Mouse (Mus musculus) neural tube, embryonic 11.5 days (tissue): Measurements from ENCODE around the gene Sept8. TPM values are rescaled to one million over a fixed set of nuclear protein-coding genes. Genes with fewer than 3 reads are reported as not detected.

Experiments
- ATAC-seq: fragments of 200-750 bp; cut with Nextera tagmentation; 2 replicates; pipeline ENCODE4 v1.8.0; 2017; ENCODE audit warnings: moderate number of reproducible peaks, mild to moderate bottlenecking, moderate TSS enrichment, moderate library complexity; ENCODE audit not compliant: insufficient read depth, low FRiP score, low TSS enrichment
- DNase-seq: peaks from one replicate; pipeline ENCODE4 v3.0.0-alpha.2; 2015; ENCODE audit warnings: low spot score
- H3K27ac ChIP-seq: fragments of 300-500 bp; sonication (generic); 2 replicates; pipeline ENCODE4 v1.5.1; 2014; ENCODE audit warnings: low read depth, mild to moderate bottlenecking, low read length
- H3K27me3 ChIP-seq: fragments of 300-500 bp; sonication (generic); 2 replicates; pipeline ENCODE4 v1.6.1; 2014; ENCODE audit warnings: mild to moderate bottlenecking, low read length, mixed read lengths; ENCODE audit not compliant: control insufficient read depth, insufficient read depth
- H3K36me3 ChIP-seq: fragments of 300-500 bp; sonication (generic); 2 replicates; pipeline ENCODE4 v1.6.1; 2014; ENCODE audit warnings: mild to moderate bottlenecking, low read length, moderate library complexity, mixed read lengths; ENCODE audit not compliant: control insufficient read depth, insufficient read depth
- H3K4me1 ChIP-seq: fragments of 300-500 bp; sonication (generic); 2 replicates; pipeline ENCODE4 v1.6.1; 2014; ENCODE audit warnings: low read length, mixed read lengths; ENCODE audit not compliant: control insufficient read depth, insufficient read depth
- H3K4me2 ChIP-seq: fragments of 300-500 bp; sonication (generic); 2 replicates; pipeline ENCODE4 v1.6.1; 2014; ENCODE audit warnings: low read depth, mild to moderate bottlenecking, moderate library complexity
- H3K4me3 ChIP-seq: fragments of 300-500 bp; sonication (generic); 2 replicates; pipeline ENCODE4 v1.5.1; 2014; ENCODE audit warnings: low read depth, low read length
- H3K9ac ChIP-seq: fragments of 300-500 bp; sonication (generic); 2 replicates; pipeline ENCODE4 v1.6.1; 2014; ENCODE audit warnings: mild to moderate bottlenecking, low read length
- H3K9me3 ChIP-seq: fragments of 300-500 bp; sonication (generic); 2 replicates; pipeline ENCODE4 v1.6.1; 2016; ENCODE audit warnings: low read length; ENCODE audit not compliant: control insufficient read depth
- WGBS: fragments of 180-500 bp; shearing (Covaris S2); extraction: QIAGEN DNeasy Blood & Tissue Kit; methylation state at CpG from one replicate; pipeline ENCODE4 v1.1.7; 2014; 5-methylcytosine and 5-hydroxymethylcytosine counted together
- polyA plus RNA-seq: library from polyadenylated mRNA; unstranded; fragments of >200 nt; fragmentation: Nextera tagmentation; extraction: Ambion mirVana; gene quantifications from 2 replicates; pipeline ENCODE4 v1.2.1, GENCODE M21; 2014

Sept8 gene
- polyA plus RNA-seq, 1 experiment from 2014 or later = 21.8 TPM

DNA sequence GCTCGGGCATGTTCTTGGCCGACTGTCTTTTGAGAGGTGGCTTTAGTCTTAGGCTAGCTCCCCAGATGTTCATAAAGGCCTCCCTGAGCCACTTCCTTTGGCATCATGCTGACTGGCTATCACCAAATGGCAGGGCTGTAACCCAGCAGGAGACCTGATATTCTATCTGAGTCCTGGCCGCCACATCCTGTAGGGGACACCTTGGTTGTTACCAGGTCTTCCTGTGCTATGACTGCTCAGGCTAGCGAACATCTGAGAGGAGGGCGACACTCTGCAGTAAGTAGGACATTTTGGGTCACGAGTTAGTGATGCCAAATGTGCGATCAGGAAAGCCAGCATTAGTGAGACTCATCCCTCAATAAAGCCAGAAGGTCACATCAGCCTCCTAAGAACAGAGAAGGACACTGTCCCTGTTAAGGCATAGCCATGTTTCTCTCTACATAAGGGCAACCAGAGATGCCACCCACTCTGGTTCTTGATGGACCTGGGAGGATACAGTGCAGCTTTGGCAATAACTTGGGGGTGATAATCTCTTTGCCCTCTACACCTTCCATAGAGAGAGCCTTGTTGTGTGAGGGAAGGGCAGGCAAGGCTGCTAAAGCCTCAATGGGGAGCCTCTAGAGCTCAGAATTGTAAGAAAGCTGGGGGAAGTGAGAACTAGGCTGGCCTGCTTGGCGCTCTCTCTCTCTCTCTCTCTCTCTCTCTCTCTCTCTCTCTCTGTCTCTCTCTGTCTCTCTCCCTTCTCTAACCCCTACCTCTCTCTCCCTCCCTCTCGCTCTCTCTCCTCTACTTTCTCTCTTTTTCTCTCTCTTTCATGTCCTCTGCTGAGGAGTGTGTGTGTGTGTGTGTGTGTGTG is 9.6 kb downstream of the Sept8 start:
- Histone ChIP-seq H3K4me2 (no peak overlapping the region), H3K9ac (no peak overlapping the region), H3K27me3 (no peaks in the 10 kb centered on the region), H3K36me3 (no peaks in the 10 kb centered on the region), H3K4me1 (no peaks in the 10 kb centered on the region; the same call in 1 of the 2 replicates), H3K9me3 (no peaks in the 10 kb centered on the region), H3K4me3 (no peak overlapping the region), H3K27ac (no peak overlapping the region)
- no peak for DNase-seq
- no peak for ATAC-seq
- WGBS = 54% methylated on average over 9 of the region's 9 CpGs

DNA sequence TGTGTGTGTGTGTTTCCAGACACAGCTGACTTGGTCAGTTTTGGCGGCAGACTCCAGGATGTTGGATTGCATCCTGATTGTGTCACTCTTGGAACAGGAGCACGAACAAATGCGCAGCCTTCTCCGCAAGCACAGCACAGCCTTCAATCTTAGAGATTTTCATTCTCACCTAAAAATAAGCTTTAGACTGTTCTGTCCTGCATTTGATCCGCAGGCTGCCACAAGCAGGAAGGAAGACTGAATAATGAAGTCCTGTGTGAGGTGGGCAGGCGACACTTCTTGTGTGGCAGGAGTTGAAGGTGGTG is 10.1 kb downstream of the Sept8 start:
- Histone ChIP-seq H3K36me3 (no peaks in the 10 kb centered on the region), H3K4me1 (no peaks in the 10 kb centered on the region), H3K27ac (no peak overlapping the region), H3K9me3 (no peaks in the 10 kb centered on the region), H3K9ac (no peak overlapping the region), H3K4me3 (no peak overlapping the region), H3K4me2 (no peak overlapping the region), H3K27me3 (no peaks in the 10 kb centered on the region)
- ATAC-seq (no peak), DNase-seq (no peak)
- 76% methylated on average over 6 of the region's 6 CpGs for WGBS

- H3K4me3 ChIP-seq = no peak overlapping the region
These were observed 10.9 kb downstream of the Sept8 start for GRCm38 (mm10) chr11:53530001-53530400.

DNA sequence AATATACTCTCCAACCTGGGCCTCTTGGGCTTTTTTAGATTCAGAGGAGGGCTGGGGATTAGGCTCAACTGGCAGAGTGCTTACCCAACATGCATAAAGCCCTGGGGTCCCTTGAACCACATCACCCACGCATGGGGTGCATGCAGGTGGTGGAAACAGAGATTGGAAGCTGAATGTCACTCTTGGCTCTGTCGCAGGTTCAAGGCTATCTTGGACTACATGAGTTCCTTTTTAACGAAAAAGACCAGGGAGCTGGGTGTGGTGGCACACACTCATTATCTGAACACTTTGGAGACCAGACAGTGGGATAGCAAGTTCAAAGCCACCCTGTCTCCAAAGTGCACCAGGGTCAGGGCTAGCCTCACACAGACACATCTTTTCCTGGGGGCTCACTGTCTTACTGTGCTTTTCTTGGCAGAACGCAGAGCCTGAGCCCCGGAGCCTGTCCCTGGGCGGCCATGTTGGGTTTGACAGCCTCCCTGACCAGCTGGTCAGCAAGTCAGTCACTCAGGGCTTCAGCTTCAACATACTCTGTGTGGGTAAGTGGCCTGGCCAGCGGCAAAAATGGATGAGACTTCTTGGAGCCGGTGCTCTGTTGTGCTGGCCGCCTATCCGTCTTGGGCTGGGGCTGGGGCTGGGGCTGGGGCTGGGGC is 12.6 kb downstream of the Sept8 start:
- Histone ChIP-seq H3K9me3 (no peaks in the 10 kb centered on the region), H3K27ac (no peak overlapping the region), H3K9ac (no peak overlapping the region), H3K36me3 (peaks cover 7% of the 10 kb centered on the region), H3K4me1 (no peaks in the 10 kb centered on the region), H3K27me3 (no peaks in the 10 kb centered on the region), H3K4me2 (no peak overlapping the region), H3K4me3 (no peak overlapping the region)
- ATAC-seq (no peak), DNase-seq (no peak)
- WGBS = 92% methylated on average over 10 of the region's 10 CpGs

More at GRCm38 (mm10) chr11:53530001-53530400, 10.9 kb downstream of the Sept8 start:
- ATAC-seq (no peak), DNase-seq (no peak)
- H3K4me2 ChIP-seq = no peak overlapping the region
- WGBS = 87% methylated on average over 9 of the region's 9 CpGs
- no peak overlapping the region for H3K9ac ChIP-seq
- no peaks in the 10 kb centered on the region for H3K4me1 ChIP-seq
- H3K27ac ChIP-seq = no peak overlapping the region
- no peaks in the 10 kb centered on the region for H3K9me3 ChIP-seq
- H3K27me3 ChIP-seq = no peaks in the 10 kb centered on the region
- peaks cover 7% of the 10 kb centered on the region; the same call in 1 of the 2 replicates for H3K36me3 ChIP-seq

- no peak for ATAC-seq
These were observed 13.2 kb downstream of the Sept8 start for GRCm38 (mm10) chr11:53532231-53532620.

DNA sequence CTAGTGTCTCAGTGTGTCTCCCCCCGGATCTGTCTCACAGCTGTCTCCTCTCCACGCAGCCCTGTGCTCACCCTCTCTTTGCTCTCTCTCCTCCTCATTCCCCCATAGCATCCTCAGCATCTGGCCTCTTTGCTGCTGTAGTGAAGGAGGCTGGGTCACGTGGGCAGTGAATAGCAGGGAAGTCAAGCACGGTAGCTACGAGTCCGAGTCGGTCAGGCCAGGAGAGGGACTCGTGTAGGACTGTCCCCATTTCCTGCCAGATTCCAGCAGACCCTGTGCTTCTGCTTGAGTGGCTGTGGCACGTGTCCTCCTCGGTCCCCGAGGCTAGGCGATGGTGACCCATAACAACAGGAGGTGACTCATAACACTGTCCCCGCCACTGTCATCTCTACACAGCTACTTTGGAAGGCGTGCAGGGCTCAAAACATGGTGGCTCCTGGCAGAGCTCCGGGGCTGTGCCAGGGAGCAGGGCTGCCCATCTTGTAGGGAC is 20.0 kb downstream of the Sept8 start:
- Histone ChIP-seq H3K36me3 (peaks cover 7% of the 10 kb centered on the region), H3K4me1 (no peaks in the 10 kb centered on the region), H3K9ac (no peak overlapping the region), H3K9me3 (no peaks in the 10 kb centered on the region), H3K4me3 (no peak overlapping the region), H3K27me3 (no peaks in the 10 kb centered on the region), H3K27ac (no peak overlapping the region), H3K4me2 (no peak overlapping the region)
- WGBS = 79% methylated on average over 15 of the region's 15 CpGs
- DNase-seq = no peak
- no peak for ATAC-seq

More at GRCm38 (mm10) chr11:53532231-53532620, 13.2 kb downstream of the Sept8 start:
- H3K9ac ChIP-seq = no peak overlapping the region
- H3K4me2 ChIP-seq = no peak overlapping the region
- no peak for DNase-seq
- H3K36me3 ChIP-seq = peaks cover 7% of the 10 kb centered on the region
- H3K27ac ChIP-seq = no peak overlapping the region
- no peaks in the 10 kb centered on the region for H3K27me3 ChIP-seq
- 95% methylated on average over 1 of the region's 1 CpGs for WGBS
- H3K9me3 ChIP-seq = no peaks in the 10 kb centered on the region
- H3K4me3 ChIP-seq = no peak overlapping the region
- no peaks in the 10 kb centered on the region for H3K4me1 ChIP-seq

DNA sequence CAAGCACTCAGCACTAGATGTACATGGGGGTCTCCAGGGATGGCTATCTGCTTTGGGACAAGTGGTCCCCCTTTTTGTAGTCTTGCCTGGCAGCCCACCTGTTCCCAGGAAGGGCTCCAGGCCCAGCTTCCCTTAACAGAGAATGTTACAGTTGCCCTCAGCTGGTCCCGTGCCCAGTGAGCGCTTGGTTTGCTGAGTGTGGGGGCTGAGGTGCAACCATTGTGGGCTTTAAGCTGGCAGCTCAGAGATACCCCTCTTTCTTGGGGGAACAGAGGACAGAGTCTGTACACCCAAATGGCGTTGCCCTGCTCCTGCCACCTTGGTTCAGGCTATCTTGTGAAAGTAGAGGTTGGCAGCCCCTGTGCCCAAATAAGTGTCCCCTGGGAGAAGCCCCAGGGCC is 21.3 kb downstream of the Sept8 start:
- H3K4me3 ChIP-seq = no peak overlapping the region
- H3K27ac ChIP-seq = no peak overlapping the region
- no peak for ATAC-seq
- no peaks in the 10 kb centered on the region; the same call in 1 of the 2 replicates for H3K36me3 ChIP-seq
- no peaks in the 10 kb centered on the region for H3K9me3 ChIP-seq
- H3K4me2 ChIP-seq = no peak overlapping the region
- H3K27me3 ChIP-seq = no peaks in the 10 kb centered on the region
- H3K9ac ChIP-seq = no peak overlapping the region
- no peak for DNase-seq
- no peaks in the 10 kb centered on the region for H3K4me1 ChIP-seq
- WGBS = 92% methylated on average over 3 of the region's 3 CpGs

DNA sequence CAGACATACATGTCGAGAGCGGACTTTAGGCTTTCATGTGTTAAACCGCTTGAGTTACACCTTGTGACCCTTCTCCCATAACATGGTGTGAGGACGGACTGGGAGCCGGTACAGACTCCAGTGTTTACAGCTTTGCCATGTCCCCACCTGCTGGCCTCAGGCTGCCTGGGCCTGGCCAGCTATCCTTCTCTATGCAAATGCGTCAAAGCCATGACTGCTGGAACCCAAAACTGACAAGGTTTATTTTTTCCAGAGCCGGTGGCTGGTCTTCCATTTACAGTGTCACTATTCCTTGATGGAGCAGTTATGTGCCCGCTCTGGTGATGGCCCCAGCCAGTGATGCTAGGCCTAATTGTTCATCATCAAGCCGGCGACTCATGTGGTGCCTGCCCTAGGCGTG is 22.2 kb downstream of the Sept8 start:
- Histone ChIP-seq H3K27me3 (no peaks in the 10 kb centered on the region), H3K4me2 (no peak overlapping the region), H3K36me3 (no peaks in the 10 kb centered on the region; the same call in 1 of the 2 replicates), H3K4me1 (no peaks in the 10 kb centered on the region), H3K9me3 (no peaks in the 10 kb centered on the region), H3K9ac (no peak overlapping the region), H3K4me3 (no peak overlapping the region), H3K27ac (no peak overlapping the region)
- ATAC-seq = no peak
- no peak for DNase-seq
- WGBS = 86% methylated on average over 11 of the region's 11 CpGs

- WGBS = 68% methylated on average over 7 of the region's 7 CpGs
- Histone ChIP-seq H3K4me3 (no peak overlapping the region), H3K27ac (no peak overlapping the region), H3K4me2 (no peak overlapping the region), H3K4me1 (no peaks in the 10 kb centered on the region), H3K9me3 (no peaks in the 10 kb centered on the region), H3K27me3 (no peaks in the 10 kb centered on the region), H3K36me3 (no peaks in the 10 kb centered on the region), H3K9ac (no peak overlapping the region)
- no peak for DNase-seq
- no peak for ATAC-seq
These were observed 24.0 kb downstream of the Sept8 start for GRCm38 (mm10) chr11:53543021-53543420.
